Mouse (Mus musculus): ENCODE data around the gene Tbccd1. TPM values are rescaled to one million over a fixed set of nuclear protein-coding genes. Genes with fewer than 3 reads are reported as not detected.
"Not testable (repeated sequence)": the region's sequence is repeated elsewhere in the genome, so short reads cannot be mapped to it uniquely, and the experiment has no call there.

Gene Tbccd1
- polyA plus RNA-seq, 1 experiment from 2014 or later, result 26.5 TPM

- ATAC-seq, result peak; percentile 57
Observed at GRCm38 (mm10) chr16:22802786-22803185, 54.7 kb downstream of the Tbccd1 start.

GRCm38 (mm10) chr16:22800849-22801109 lies 56.7 kb downstream of the Tbccd1 start:
- Histone ChIP-seq H3K27ac (no peak overlapping the region), H3K9me3 (replicated peaks) (no peaks in the 10 kb centered on the region), H3K4me1 (peaks cover 18% of the 10 kb centered on the region), H3K36me3 (ENCODE audit: poor library complexity, severe bottlenecking) (no peaks in the 10 kb centered on the region), H3K9ac (no peak overlapping the region), H3K27me3 (peaks cover 29% of the 10 kb centered on the region), H3K4me3 (no peak overlapping the region), H3K4me2 (no peak overlapping the region)
- 4% methylated on average over 5 of the region's 5 CpGs for WGBS
- no peak for ATAC-seq

More at GRCm38 (mm10) chr16:22802786-22803185, 54.7 kb downstream of the Tbccd1 start:
- Histone ChIP-seq H3K4me2 (no peak overlapping the region), H3K9me3 (replicated peaks) (no peaks in the 10 kb centered on the region), H3K27ac (peak overlapping the region; percentile 60; the same call in 1 of the 2 replicates), H3K4me3 (no peak overlapping the region), H3K27me3 (peaks cover 21% of the 10 kb centered on the region), H3K36me3 (ENCODE audit: poor library complexity, severe bottlenecking) (no peaks in the 10 kb centered on the region), H3K9ac (no peak overlapping the region), H3K4me1 (peaks cover 18% of the 10 kb centered on the region)
- 50% methylated on average over 7 of the region's 7 CpGs for WGBS

- Histone ChIP-seq H3K27me3 (peaks cover 29% of the 10 kb centered on the region), H3K4me1 (peaks cover 18% of the 10 kb centered on the region), H3K9ac (no peak overlapping the region), H3K27ac (no peak overlapping the region), H3K9me3 (replicated peaks) (no peaks in the 10 kb centered on the region), H3K4me2 (no peak overlapping the region), H3K4me3 (no peak overlapping the region), H3K36me3 (ENCODE audit: poor library complexity, severe bottlenecking) (no peaks in the 10 kb centered on the region)
- 2% methylated on average over 6 of the region's 6 CpGs for WGBS
- peak; percentile 37; the same call in 1 of the 2 replicates for ATAC-seq
Observed at GRCm38 (mm10) chr16:22800026-22800848, 57.2 kb downstream of the Tbccd1 start.

GRCm38 (mm10) chr16:22798520-22798919 lies 58.9 kb downstream of the Tbccd1 start:
- Histone ChIP-seq H3K4me2 (no peak overlapping the region), H3K27ac (no peak overlapping the region), H3K9me3 (replicated peaks) (no peaks in the 10 kb centered on the region), H3K4me1 (peaks cover 18% of the 10 kb centered on the region), H3K9ac (no peak overlapping the region), H3K36me3 (ENCODE audit: poor library complexity, severe bottlenecking) (no peaks in the 10 kb centered on the region), H3K4me3 (no peak overlapping the region), H3K27me3 (peaks cover 31% of the 10 kb centered on the region)
- ATAC-seq, result no peak
- WGBS, result 86% methylated on average over 3 of the region's 3 CpGs

- Histone ChIP-seq H3K9ac (no peak overlapping the region), H3K9me3 (replicated peaks) (no peaks in the 10 kb centered on the region), H3K4me3 (no peak overlapping the region), H3K4me1 (peaks cover 18% of the 10 kb centered on the region), H3K27ac (no peak overlapping the region), H3K4me2 (no peak overlapping the region), H3K27me3 (peaks cover 35% of the 10 kb centered on the region), H3K36me3 (ENCODE audit: poor library complexity, severe bottlenecking) (no peaks in the 10 kb centered on the region)
- WGBS, result 79% methylated on average over 5 of the region's 5 CpGs
- ATAC-seq, result no peak
Observed at GRCm38 (mm10) chr16:22797521-22797920, 59.9 kb downstream of the Tbccd1 start.

GRCm38 (mm10) chr16:22795497-22795896 lies 62.0 kb downstream of the Tbccd1 start:
- no peaks in the 10 kb centered on the region for H3K9me3 ChIP-seq (replicated peaks)
- H3K36me3 ChIP-seq (ENCODE audit: poor library complexity, severe bottlenecking), result no peaks in the 10 kb centered on the region
- no peak overlapping the region for H3K4me2 ChIP-seq
- 48% methylated on average over 3 of the region's 3 CpGs for WGBS
- H3K4me3 ChIP-seq, result no peak overlapping the region
- no peak overlapping the region for H3K27ac ChIP-seq
- ATAC-seq, result no peak
- peaks cover 9% of the 10 kb centered on the region for H3K4me1 ChIP-seq
- H3K9ac ChIP-seq, result no peak overlapping the region
- peaks cover 35% of the 10 kb centered on the region for H3K27me3 ChIP-seq

GRCm38 (mm10) chr16:22791235-22791634 lies 66.2 kb downstream of the Tbccd1 start:
- H3K4me1 ChIP-seq, result no peaks in the 10 kb centered on the region
- H3K36me3 ChIP-seq (ENCODE audit: poor library complexity, severe bottlenecking), result no peaks in the 10 kb centered on the region
- no peak for ATAC-seq
- H3K4me2 ChIP-seq, result no peak overlapping the region
- H3K27ac ChIP-seq, result no peak overlapping the region
- peaks cover 8% of the 10 kb centered on the region; the same call in 1 of the 2 replicates for H3K27me3 ChIP-seq
- H3K9ac ChIP-seq, result no peak overlapping the region
- H3K9me3 ChIP-seq (replicated peaks), result no peaks in the 10 kb centered on the region
- H3K4me3 ChIP-seq, result no peak overlapping the region
- 5% methylated on average over 2 of the region's 2 CpGs for WGBS

GRCm38 (mm10) chr16:22789908-22790367 lies 67.5 kb downstream of the Tbccd1 start:
- no peak overlapping the region for H3K4me2 ChIP-seq
- H3K4me1 ChIP-seq, result no peaks in the 10 kb centered on the region
- peak; percentile 55 for ATAC-seq
- no peak overlapping the region for H3K4me3 ChIP-seq
- no peak overlapping the region for H3K27ac ChIP-seq
- no peak overlapping the region for H3K9ac ChIP-seq
- H3K9me3 ChIP-seq (replicated peaks), result no peaks in the 10 kb centered on the region
- H3K27me3 ChIP-seq, result peaks cover 7% of the 10 kb centered on the region; the same call in 1 of the 2 replicates
- WGBS, result 63% methylated on average over 10 of the region's 10 CpGs
- no peaks in the 10 kb centered on the region for H3K36me3 ChIP-seq (ENCODE audit: poor library complexity, severe bottlenecking)

- H3K4me1 ChIP-seq, result no peaks in the 10 kb centered on the region
- no peak for ATAC-seq
- H3K27me3 ChIP-seq, result no peaks in the 10 kb centered on the region
- H3K36me3 ChIP-seq (ENCODE audit: poor library complexity, severe bottlenecking), result no peaks in the 10 kb centered on the region
- no peak overlapping the region for H3K4me2 ChIP-seq
- H3K4me3 ChIP-seq, result no peak overlapping the region
- H3K9me3 ChIP-seq (replicated peaks), result no peaks in the 10 kb centered on the region
- no peak overlapping the region for H3K9ac ChIP-seq
- WGBS, result 83% methylated on average over 5 of the region's 5 CpGs
- H3K27ac ChIP-seq, result no peak overlapping the region
Observed at GRCm38 (mm10) chr16:22782686-22783085, 74.8 kb downstream of the Tbccd1 start.

- no peaks in the 10 kb centered on the region for H3K36me3 ChIP-seq (ENCODE audit: poor library complexity, severe bottlenecking)
- no peaks in the 10 kb centered on the region for H3K27me3 ChIP-seq
- H3K4me3 ChIP-seq, result no peak overlapping the region
- ATAC-seq, result no peak
- H3K4me1 ChIP-seq, result no peaks in the 10 kb centered on the region
- WGBS, result 85% methylated on average over 3 of the region's 3 CpGs
- no peak overlapping the region for H3K27ac ChIP-seq
- no peak overlapping the region for H3K9ac ChIP-seq
- no peak overlapping the region for H3K4me2 ChIP-seq
- no peaks in the 10 kb centered on the region for H3K9me3 ChIP-seq (replicated peaks)
Observed at GRCm38 (mm10) chr16:22779228-22779835, 78.1 kb downstream of the Tbccd1 start.

- WGBS, result 92% methylated on average over 12 of the region's 12 CpGs
Observed at GRCm38 (mm10) chr16:22778296-22778695, 79.2 kb downstream of the Tbccd1 start.

GRCm38 (mm10) chr16:22775471-22775985 lies 81.9 kb downstream of the Tbccd1 start:
- no peak overlapping the region for H3K27ac ChIP-seq
- H3K4me3 ChIP-seq, result no peak overlapping the region
- H3K36me3 ChIP-seq (ENCODE audit: poor library complexity, severe bottlenecking), result no peaks in the 10 kb centered on the region
- 67% methylated on average over 5 of the region's 5 CpGs for whole genome bisulfite sequencing
- no peak overlapping the region for H3K4me2 ChIP-seq
- H3K9ac ChIP-seq, result no peak overlapping the region
- no peaks in the 10 kb centered on the region for H3K9me3 ChIP-seq (replicated peaks)
- no peaks in the 10 kb centered on the region for H3K27me3 ChIP-seq
- no peak for ATAC-seq
- no peaks in the 10 kb centered on the region for H3K4me1 ChIP-seq

More at GRCm38 (mm10) chr16:22778296-22778695, 79.2 kb downstream of the Tbccd1 start:
- H3K27me3 ChIP-seq; H3K9ac ChIP-seq; ATAC-seq; H3K36me3 ChIP-seq (ENCODE audit: poor library complexity, severe bottlenecking); H3K4me3 ChIP-seq; H3K4me1 ChIP-seq; H3K9me3 ChIP-seq (replicated peaks); H3K4me2 ChIP-seq; H3K27ac ChIP-seq: not testable (repeated sequence)
